Mouse (Mus musculus) neutrophil, adult 83 days (primary cell): ENCODE measurements around the gene Tmpo. TPM values are rescaled to one million over a fixed set of nuclear protein-coding genes. Genes with fewer than 3 reads are reported as not detected.

ENCODE experiments used
- total RNA-seq, 2 experiments: library from RNA; stranded (reverse); gene quantifications; one replicate each; pipeline ENCODE4 v1.2.4; 2023

Gene Tmpo
- total RNA-seq, result 100 to 1,000 TPM; 295 to 313 TPM

GRCm38 (mm10) chr10:91180761-91181460 lies at the start of gene Tmpo:
Gene Tmpo (minus strand): TSS chr10:91181315.

GRCm38 (mm10) chr10:91123828-91124822 lies 57.0 kb downstream of the Tmpo start, which contains the start of gene Slc25a3:
Gene Slc25a3 (minus strand): TSS chr10:91124059.

Other genes starting within 250 kb of the Tmpo start
- 10 to 100 TPM; 75.9 to 80.8 TPM for gene Apaf1, start 98.5 kb downstream of the Tmpo start, total RNA-seq
- gene Ikbip, start 98.4 kb downstream of the Tmpo start, total RNA-seq, result 1 to 10 TPM; 4.3 to 5.2 TPM
- 100 to 1,000 TPM; 264 to 265 TPM for gene Slc25a3, start 57.3 kb downstream of the Tmpo start, total RNA-seq